Mouse (Mus musculus) testis, adult 2 months (tissue): ENCODE data around the gene Cracr2a. TPM values are rescaled to one million over a fixed set of nuclear protein-coding genes. Genes with fewer than 3 reads are reported as not detected.

Experiments used
- H3K27ac ChIP-seq: fragments of 200-500 bp; 2 replicates; pipeline ENCODE4 v1.5.1; 2012; ENCODE audit warnings: low read depth, low read length; ENCODE audit not compliant: control insufficient read depth, insufficient read depth
- H3K27me3 ChIP-seq: fragments of 200-500 bp; 2 replicates; pipeline ENCODE4 v1.6.1; 2012; ENCODE audit warnings: mild to moderate bottlenecking, low read length, moderate library complexity; ENCODE audit not compliant: control insufficient read depth, insufficient read depth
- H3K36me3 ChIP-seq: fragments of 200-500 bp; 2 replicates; pipeline ENCODE4 v1.6.1; 2012; ENCODE audit warnings: mild to moderate bottlenecking, low read length; ENCODE audit not compliant: control insufficient read depth, insufficient read depth
- H3K4me1 ChIP-seq: fragments of 200-500 bp; 2 replicates; pipeline ENCODE4 v1.6.1; 2012; ENCODE audit warnings: low read length; ENCODE audit not compliant: control insufficient read depth, insufficient read depth
- H3K4me3 ChIP-seq: fragments of 200-500 bp; 2 replicates; pipeline ENCODE4 v1.5.1; 2012; ENCODE audit warnings: low read depth, mild to moderate bottlenecking, low read length, moderate library complexity, mixed read lengths; ENCODE audit not compliant: control insufficient read depth
- CTCF ChIP-seq: fragments of 200-500 bp; IDR thresholded peaks from 2 replicates; pipeline ENCODE4 v1.5.1; 2012; ENCODE audit warnings: low read depth, mild to moderate bottlenecking, inconsistent platforms, low read length, moderate library complexity; ENCODE audit not compliant: control insufficient read depth, insufficient read depth, insufficient replicate concordance
- POLR2A ChIP-seq: fragments of 200-500 bp; IDR thresholded peaks from 2 replicates; pipeline ENCODE4 v1.6.1; 2012; ENCODE audit warnings: low read depth, mild to moderate bottlenecking, inconsistent platforms, low read length, moderate library complexity; ENCODE audit not compliant: control insufficient read depth
- polyA plus RNA-seq: library from polyadenylated mRNA; depleted of rRNA; stranded (reverse); fragments of >200 nt; gene quantifications from 2 replicates; pipeline ENCODE4 v1.2.3, GENCODE M21; 2012

The Cracr2a gene
- polyA plus RNA-seq, 1 experiment = 0.46 TPM

DNA sequence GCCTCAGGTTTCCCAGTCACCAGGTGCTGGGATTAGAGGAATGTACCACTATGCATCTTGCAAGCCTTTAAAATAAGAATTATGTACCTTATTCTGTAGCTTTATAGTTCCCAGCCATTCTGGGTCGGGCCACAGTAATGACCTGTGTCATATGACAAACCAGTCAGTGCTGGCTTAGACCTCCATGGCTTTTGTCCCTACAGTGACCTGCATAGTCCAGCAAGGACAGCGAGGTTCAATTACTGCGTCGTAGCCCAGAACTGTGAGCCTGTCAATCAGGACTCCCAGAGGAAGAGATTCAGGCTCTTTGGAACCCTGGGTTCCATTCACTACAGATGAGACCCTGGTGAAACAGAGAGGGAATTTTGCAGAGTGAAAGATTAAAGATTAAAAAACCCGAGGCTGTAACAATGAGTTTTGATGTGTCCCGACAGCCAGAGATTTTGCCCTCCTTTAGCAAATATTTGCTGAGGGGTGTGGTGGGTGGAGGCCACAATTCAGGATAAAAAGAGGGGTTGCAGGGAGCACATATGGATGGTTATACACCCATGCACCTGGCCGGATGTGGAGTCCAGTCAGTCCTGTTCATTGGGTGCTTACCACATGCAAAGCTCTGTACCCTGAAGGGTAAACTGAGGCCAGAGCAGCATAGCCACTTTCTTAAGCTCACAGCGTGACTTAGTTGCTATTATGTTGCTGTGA, 10.9 kb downstream of the Cracr2a start:
- H3K36me3 ChIP-seq = no peaks in the 10 kb centered on the region
- no peak for TF ChIP-seq CTCF
- no peak for TF ChIP-seq POLR2A
- H3K27ac ChIP-seq = no peak overlapping the region
- no peaks in the 10 kb centered on the region for H3K27me3 ChIP-seq
- no peaks in the 10 kb centered on the region for H3K4me1 ChIP-seq
- H3K4me3 ChIP-seq = no peak overlapping the region

DNA sequence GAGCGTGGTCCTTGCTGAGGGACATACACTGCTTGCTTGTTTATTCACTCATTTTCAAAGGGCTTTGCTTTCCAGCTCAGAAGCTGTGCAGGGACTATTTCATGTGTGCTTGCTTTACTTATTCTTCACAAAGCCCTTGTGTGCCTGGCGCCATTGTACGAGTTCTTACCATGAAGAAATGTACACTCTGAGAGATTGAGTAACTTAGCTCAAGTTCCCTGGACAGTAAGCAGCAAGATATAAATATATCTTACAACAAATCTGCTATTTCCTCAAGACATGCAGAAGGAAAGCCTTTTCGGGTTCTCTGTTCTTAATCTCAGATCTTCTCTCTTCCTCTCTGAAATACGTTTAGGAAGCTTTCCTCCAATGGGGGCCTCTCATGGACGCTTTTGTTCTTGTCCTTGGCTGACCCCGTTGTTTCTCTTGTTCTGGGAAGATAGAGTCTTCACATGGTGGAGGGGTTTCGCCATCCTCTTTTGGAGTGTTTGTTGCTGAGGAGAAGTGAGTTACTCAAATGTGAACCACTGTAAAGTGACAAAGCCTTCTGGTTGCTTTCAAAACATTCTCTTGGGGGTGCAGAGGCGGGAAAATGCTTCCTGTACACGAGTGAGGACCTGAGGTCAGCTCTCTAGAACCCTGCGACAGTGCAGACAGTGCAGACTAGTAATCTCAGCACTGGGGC, 12.8 kb downstream of the Cracr2a start:
- no peak for TF ChIP-seq CTCF
- no peak for TF ChIP-seq POLR2A

DNA sequence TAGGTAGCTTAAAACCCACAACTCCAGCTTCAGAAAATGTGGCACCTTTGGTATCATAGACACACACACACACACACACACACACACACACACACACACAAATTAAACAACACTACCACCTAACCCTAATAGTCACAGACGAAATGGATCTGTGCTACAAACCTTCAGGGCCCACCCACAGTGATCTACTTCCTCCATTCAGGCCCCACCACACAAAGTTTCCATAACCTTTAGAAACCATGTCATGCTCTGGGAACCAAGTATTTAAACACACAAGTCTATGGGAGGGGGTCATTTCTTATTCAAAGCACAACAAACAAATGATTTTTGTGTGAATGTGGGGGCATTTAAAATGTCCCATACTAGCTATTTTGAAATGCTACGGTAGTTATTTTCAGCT, 14.1 kb downstream of the Cracr2a start:
- TF ChIP-seq CTCF (no peak), POLR2A (no peak)
- H3K36me3 ChIP-seq = no peaks in the 10 kb centered on the region
- H3K27ac ChIP-seq = no peak overlapping the region
- no peaks in the 10 kb centered on the region for H3K4me1 ChIP-seq
- no peaks in the 10 kb centered on the region for H3K27me3 ChIP-seq
- no peak overlapping the region for H3K4me3 ChIP-seq

More for the DNA sequence above, 12.8 kb downstream of the Cracr2a start:
- Histone ChIP-seq H3K27me3 (no peaks in the 10 kb centered on the region), H3K27ac (no peak overlapping the region), H3K36me3 (no peaks in the 10 kb centered on the region), H3K4me3 (no peak overlapping the region), H3K4me1 (no peaks in the 10 kb centered on the region)

DNA sequence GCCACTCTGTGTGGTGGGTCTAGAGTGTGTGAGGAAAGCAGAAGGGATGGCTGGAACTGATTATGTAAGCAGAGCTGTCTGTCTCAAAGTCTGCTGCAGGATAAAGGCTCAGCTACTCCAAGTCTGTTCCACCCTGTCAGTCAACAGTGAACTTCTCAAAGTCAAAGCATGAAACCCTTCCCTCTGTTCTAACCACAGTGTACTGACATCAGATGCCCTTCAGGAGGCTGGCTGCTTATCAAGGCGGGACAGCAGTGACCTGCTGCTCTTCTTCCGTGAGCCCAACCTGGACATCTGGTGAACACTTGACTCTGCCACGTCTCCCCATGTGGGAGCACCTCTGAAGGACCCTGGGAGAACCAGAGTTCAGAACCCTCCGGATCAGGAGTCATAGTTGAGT, 16.6 kb downstream of the Cracr2a start:
- no peaks in the 10 kb centered on the region for H3K36me3 ChIP-seq
- no peak overlapping the region for H3K4me3 ChIP-seq
- no peaks in the 10 kb centered on the region for H3K27me3 ChIP-seq
- H3K27ac ChIP-seq = no peak overlapping the region
- TF ChIP-seq POLR2A (no peak), CTCF (no peak)
- H3K4me1 ChIP-seq = peaks cover 3% of the 10 kb centered on the region; the same call in 1 of the 2 replicates

DNA sequence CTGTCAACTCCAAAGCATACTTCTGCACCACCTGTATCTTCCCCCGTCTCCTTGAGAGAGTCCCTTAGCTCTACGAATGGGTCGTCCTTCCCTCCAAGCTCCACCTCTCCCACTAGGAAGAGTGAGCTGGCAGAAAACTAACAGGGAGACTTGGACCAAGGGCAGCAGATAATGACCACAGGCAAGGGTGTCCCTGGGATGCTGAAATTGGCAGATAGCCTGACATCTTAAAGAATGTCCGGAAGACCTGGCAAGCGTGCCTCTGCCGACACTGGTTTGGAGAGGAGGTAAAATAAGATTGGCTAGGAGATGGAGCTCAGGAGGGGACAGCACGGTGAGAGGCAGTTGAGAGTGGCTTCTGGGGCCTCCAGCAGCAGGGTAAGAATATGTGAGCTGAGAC, 17.2 kb downstream of the Cracr2a start:
- TF ChIP-seq POLR2A = no peak
- TF ChIP-seq CTCF = no peak
- no peaks in the 10 kb centered on the region for H3K27me3 ChIP-seq
- no peaks in the 10 kb centered on the region for H3K36me3 ChIP-seq
- no peak overlapping the region for H3K4me3 ChIP-seq
- peaks cover 3% of the 10 kb centered on the region; the same call in 1 of the 2 replicates for H3K4me1 ChIP-seq
- H3K27ac ChIP-seq = no peak overlapping the region

DNA sequence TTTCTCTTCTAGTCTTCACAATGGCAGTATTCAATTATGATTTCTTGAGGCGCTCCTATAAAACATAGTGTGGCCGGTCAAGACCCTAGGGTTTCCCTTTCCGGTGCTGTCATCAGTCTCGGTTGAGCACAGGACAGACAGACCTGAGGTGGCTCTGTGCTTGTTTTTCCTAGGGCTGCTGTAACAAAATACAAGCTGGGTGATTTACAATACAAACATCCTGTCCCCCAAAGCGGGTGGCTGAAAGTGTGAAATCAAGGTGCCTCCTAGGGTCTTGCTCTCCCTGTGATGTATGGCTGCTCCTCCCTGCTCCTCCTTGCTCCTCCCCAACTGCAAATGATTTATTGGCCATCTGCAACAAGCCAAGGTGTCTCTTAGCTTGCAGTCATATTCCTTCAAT, 17.7 kb downstream of the Cracr2a start:
- Histone ChIP-seq H3K27ac (no peak overlapping the region), H3K4me3 (no peak overlapping the region), H3K27me3 (no peaks in the 10 kb centered on the region), H3K36me3 (no peaks in the 10 kb centered on the region), H3K4me1 (peaks cover 3% of the 10 kb centered on the region; the same call in 1 of the 2 replicates)
- TF ChIP-seq POLR2A (no peak), CTCF (no peak)

DNA sequence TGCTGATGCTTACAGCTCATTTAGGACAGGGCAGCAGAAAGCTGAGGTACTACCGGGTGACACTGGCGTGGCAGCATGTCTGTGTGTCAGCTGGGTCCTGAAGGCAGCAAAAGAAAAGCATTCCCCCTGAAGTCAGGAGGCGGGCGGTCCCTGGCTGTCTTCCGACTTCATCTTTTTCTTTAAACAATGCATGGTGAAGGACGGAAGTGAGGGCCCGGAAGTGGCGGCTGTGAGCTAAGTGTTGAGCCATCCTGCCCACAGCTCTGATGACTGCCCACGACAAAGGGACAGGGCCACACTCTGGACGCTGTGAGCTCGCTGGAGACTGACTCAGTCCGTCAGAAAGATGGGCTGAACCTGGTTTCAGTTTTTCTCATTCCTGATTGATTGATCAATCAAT, 20.8 kb downstream of the Cracr2a start:
- H3K4me3 ChIP-seq = no peak overlapping the region
- TF ChIP-seq CTCF = no peak
- TF ChIP-seq POLR2A = no peak
- H3K27me3 ChIP-seq = no peaks in the 10 kb centered on the region
- H3K36me3 ChIP-seq = no peaks in the 10 kb centered on the region
- H3K4me1 ChIP-seq = peaks cover 3% of the 10 kb centered on the region; the same call in 1 of the 2 replicates
- H3K27ac ChIP-seq = no peak overlapping the region
